Mouse (Mus musculus): Measurements from ENCODE around the gene Vps8. TPM values are rescaled to one million over a fixed set of nuclear protein-coding genes. Genes with fewer than 3 reads are reported as not detected.
A peak's percentile ranks its signal among the peaks of the same experiment; 100 is the strongest.

Gene Vps8
- polyA plus RNA-seq, 1 experiment from 2014 or later = 18.9 TPM

GRCm38 (mm10) chr16:21496799-21497198, 73.9 kb downstream of the Vps8 start:
- Histone ChIP-seq H3K27ac (replicated peaks) (no peak overlapping the region), H3K4me1 (peaks cover 17% of the 10 kb centered on the region), H3K9me3 (replicated peaks) (no peaks in the 10 kb centered on the region), H3K36me3 (peaks cover 11% of the 10 kb centered on the region), H3K27me3 (ENCODE audit: low read depth, poor library complexity, severe bottlenecking) (no peaks in the 10 kb centered on the region), H3K4me3 (no peak overlapping the region)
- DNase-seq (ENCODE audit: low spot score) = no peak
- WGBS = 93% methylated on average over 9 of the region's 9 CpGs

GRCm38 (mm10) chr16:21497627-21498026, 74.7 kb downstream of the Vps8 start:
- DNase-seq (ENCODE audit: low spot score) = no peak
- Histone ChIP-seq H3K4me1 (peaks cover 13% of the 10 kb centered on the region), H3K27me3 (ENCODE audit: low read depth, poor library complexity, severe bottlenecking) (no peaks in the 10 kb centered on the region), H3K9me3 (replicated peaks) (no peaks in the 10 kb centered on the region), H3K36me3 (peaks cover 11% of the 10 kb centered on the region), H3K27ac (replicated peaks) (0 out of 2 replicates have a peak overlapping the region, but pooled peaks have one; percentile 17), H3K4me3 (no peak overlapping the region)
- 72% methylated on average over 3 of the region's 3 CpGs for WGBS

- Histone ChIP-seq H3K4me3 (no peak overlapping the region), H3K27ac (replicated peaks) (peak overlapping the region; percentile 57; the same call in 1 of the 2 replicates), H3K9me3 (replicated peaks) (no peaks in the 10 kb centered on the region), H3K27me3 (ENCODE audit: low read depth, poor library complexity, severe bottlenecking) (no peaks in the 10 kb centered on the region), H3K36me3 (peaks cover 11% of the 10 kb centered on the region), H3K4me1 (peaks cover 6% of the 10 kb centered on the region)
- 94% methylated on average over 4 of the region's 4 CpGs for WGBS
- no peak for DNase-seq (ENCODE audit: low spot score)
Observed at GRCm38 (mm10) chr16:21498984-21499383, 76.1 kb downstream of the Vps8 start.

GRCm38 (mm10) chr16:21499656-21500055, 76.7 kb downstream of the Vps8 start:
- Histone ChIP-seq H3K9me3 (replicated peaks) (no peaks in the 10 kb centered on the region), H3K27ac (replicated peaks) (peak overlapping the region; percentile 57), H3K4me1 (peaks cover 6% of the 10 kb centered on the region), H3K4me3 (no peak overlapping the region), H3K27me3 (ENCODE audit: low read depth, poor library complexity, severe bottlenecking) (no peaks in the 10 kb centered on the region), H3K36me3 (peaks cover 11% of the 10 kb centered on the region)
- 83% methylated on average over 7 of the region's 7 CpGs for WGBS
- DNase-seq (ENCODE audit: low spot score) = no peak

GRCm38 (mm10) chr16:21518833-21519232, 95.9 kb downstream of the Vps8 start:
- WGBS = 90% methylated on average over 9 of the region's 9 CpGs
- Histone ChIP-seq H3K36me3 (peaks cover 11% of the 10 kb centered on the region), H3K4me1 (no peaks in the 10 kb centered on the region), H3K27me3 (ENCODE audit: low read depth, poor library complexity, severe bottlenecking) (no peaks in the 10 kb centered on the region), H3K4me3 (no peak overlapping the region), H3K9me3 (replicated peaks) (0 out of 2 replicates have a peak, but pooled peaks cover under 1% of the 10 kb centered on the region), H3K27ac (replicated peaks) (no peak overlapping the region)
- DNase-seq (ENCODE audit: low spot score) = no peak

- H3K36me3 ChIP-seq = peaks cover 8% of the 10 kb centered on the region; the same call in 1 of the 2 replicates
- no peaks in the 10 kb centered on the region for H3K4me1 ChIP-seq
- H3K27ac ChIP-seq (replicated peaks) = no peak overlapping the region
- no peaks in the 10 kb centered on the region for H3K27me3 ChIP-seq (ENCODE audit: low read depth, poor library complexity, severe bottlenecking)
- H3K9me3 ChIP-seq (replicated peaks) = no peaks in the 10 kb centered on the region
- DNase-seq (ENCODE audit: low spot score) = no peak
- H3K4me3 ChIP-seq = no peak overlapping the region
Observed at GRCm38 (mm10) chr16:21519785-21520184, 96.9 kb downstream of the Vps8 start.

- Histone ChIP-seq H3K27ac (replicated peaks) (no peak overlapping the region), H3K9me3 (replicated peaks) (no peaks in the 10 kb centered on the region), H3K4me1 (no peaks in the 10 kb centered on the region), H3K4me3 (no peak overlapping the region), H3K27me3 (ENCODE audit: low read depth, poor library complexity, severe bottlenecking) (no peaks in the 10 kb centered on the region), H3K36me3 (peaks cover 11% of the 10 kb centered on the region; the same call in 1 of the 2 replicates)
- 87% methylated on average over 4 of the region's 4 CpGs for WGBS
- no peak for DNase-seq (ENCODE audit: low spot score)
Observed at GRCm38 (mm10) chr16:21523738-21524137, 100.8 kb downstream of the Vps8 start.

- Histone ChIP-seq H3K27ac (replicated peaks) (no peak overlapping the region), H3K36me3 (peaks cover 11% of the 10 kb centered on the region; the same call in 1 of the 2 replicates), H3K27me3 (ENCODE audit: low read depth, poor library complexity, severe bottlenecking) (no peaks in the 10 kb centered on the region), H3K4me1 (no peaks in the 10 kb centered on the region), H3K4me3 (no peak overlapping the region), H3K9me3 (replicated peaks) (no peaks in the 10 kb centered on the region)
- WGBS = 95% methylated on average over 1 of the region's 1 CpGs
- no peak for DNase-seq (ENCODE audit: low spot score)
Observed at GRCm38 (mm10) chr16:21525376-21525775, 102.5 kb downstream of the Vps8 start.

- WGBS = 92% methylated on average over 10 of the region's 10 CpGs
- Histone ChIP-seq H3K27me3 (ENCODE audit: low read depth, poor library complexity, severe bottlenecking) (no peaks in the 10 kb centered on the region), H3K27ac (replicated peaks) (no peak overlapping the region), H3K4me3 (no peak overlapping the region), H3K4me1 (no peaks in the 10 kb centered on the region), H3K36me3 (peaks cover 11% of the 10 kb centered on the region; the same call in 1 of the 2 replicates), H3K9me3 (replicated peaks) (no peaks in the 10 kb centered on the region)
- no peak for DNase-seq (ENCODE audit: low spot score)
Observed at GRCm38 (mm10) chr16:21527271-21528007, 104.5 kb downstream of the Vps8 start.

GRCm38 (mm10) chr16:21533503-21533902, 110.6 kb downstream of the Vps8 start:
- DNase-seq (ENCODE audit: low spot score) = no peak
- Histone ChIP-seq H3K27ac (replicated peaks) (no peak overlapping the region), H3K4me3 (no peak overlapping the region), H3K27me3 (ENCODE audit: low read depth, poor library complexity, severe bottlenecking) (no peaks in the 10 kb centered on the region), H3K36me3 (no peaks in the 10 kb centered on the region), H3K4me1 (peaks cover 5% of the 10 kb centered on the region; the same call in 1 of the 2 replicates), H3K9me3 (replicated peaks) (no peaks in the 10 kb centered on the region)
- 87% methylated on average over 4 of the region's 4 CpGs for WGBS

GRCm38 (mm10) chr16:21536240-21537005, 113.5 kb downstream of the Vps8 start:
- Histone ChIP-seq H3K36me3 (no peaks in the 10 kb centered on the region), H3K27ac (replicated peaks) (no peak overlapping the region), H3K4me1 (peaks cover 5% of the 10 kb centered on the region; the same call in 1 of the 2 replicates), H3K9me3 (replicated peaks) (no peaks in the 10 kb centered on the region), H3K4me3 (no peak overlapping the region), H3K27me3 (ENCODE audit: low read depth, poor library complexity, severe bottlenecking) (no peaks in the 10 kb centered on the region)
- 88% methylated on average over 7 of the region's 7 CpGs for WGBS
- DNase-seq (ENCODE audit: low spot score) = no peak

- DNase-seq (ENCODE audit: low spot score) = no peak
- H3K27me3 ChIP-seq (ENCODE audit: low read depth, poor library complexity, severe bottlenecking) = no peaks in the 10 kb centered on the region
- H3K4me1 ChIP-seq = peaks cover 5% of the 10 kb centered on the region; the same call in 1 of the 2 replicates
- no peaks in the 10 kb centered on the region for H3K36me3 ChIP-seq
- no peak overlapping the region for H3K27ac ChIP-seq (replicated peaks)
- no peaks in the 10 kb centered on the region for H3K9me3 ChIP-seq (replicated peaks)
- WGBS = 63% methylated on average over 3 of the region's 3 CpGs
- no peak overlapping the region for H3K4me3 ChIP-seq
Observed at GRCm38 (mm10) chr16:21537312-21537711, 114.4 kb downstream of the Vps8 start.

GRCm38 (mm10) chr16:21538889-21539288, 116.0 kb downstream of the Vps8 start:
- Histone ChIP-seq H3K4me3 (no peak overlapping the region), H3K27me3 (ENCODE audit: low read depth, poor library complexity, severe bottlenecking) (no peaks in the 10 kb centered on the region), H3K36me3 (no peaks in the 10 kb centered on the region), H3K27ac (replicated peaks) (no peak overlapping the region), H3K9me3 (replicated peaks) (no peaks in the 10 kb centered on the region), H3K4me1 (peaks cover 10% of the 10 kb centered on the region)
- 50% methylated on average over 2 of the region's 2 CpGs for WGBS
- DNase-seq (ENCODE audit: low spot score) = no peak
